Mouse (Mus musculus) cerebellum, postnatal 4 days (tissue): ENCODE measurements at regions not wholly inside any gene's neighbourhood (a gene's known extent, or its start where the extent isn't known, plus 50 kb on each side); places are given as distances from the start of the nearest gene placed in this dataset.

ENCODE experiments used
- DNase-seq, 2 experiments: peaks; one replicate each; pipeline ENCODE4 v3.0.0; 2022; ENCODE audit warnings: low spot score in 2 of 2, mixed read lengths in 1 of 2

- DNase-seq, result no peak
Observed at GRCm38 (mm10) chr2:46491081-46491480, 1373.9 kb upstream of the Zeb2 start.

GRCm38 (mm10) chr2:46468936-46469629 lies 1351.9 kb upstream of the Zeb2 start:
- no peak for DNase-seq

- DNase-seq, result peak in 1 of 2 experiments; percentile 15
Observed at GRCm38 (mm10) chr2:46465389-46465788, 1348.2 kb upstream of the Zeb2 start.

GRCm38 (mm10) chr2:46464913-46465312 lies 1347.7 kb upstream of the Zeb2 start:
- no peak for DNase-seq

GRCm38 (mm10) chr2:46462670-46463069 lies 1345.5 kb upstream of the Zeb2 start:
- DNase-seq, result no peak

- DNase-seq, result no peak
Observed at GRCm38 (mm10) chr2:46450698-46451097, 1333.5 kb upstream of the Zeb2 start.

- no peak for DNase-seq
Observed at GRCm38 (mm10) chr2:46445306-46445705, 1328.1 kb upstream of the Zeb2 start.

GRCm38 (mm10) chr2:46443686-46444180 lies 1326.5 kb upstream of the Zeb2 start:
- no peak for DNase-seq

- no peak for DNase-seq
Observed at GRCm38 (mm10) chr2:46443061-46443685, 1326.0 kb upstream of the Zeb2 start.

- no peak for DNase-seq
Observed at GRCm38 (mm10) chr2:46442576-46442975, 1325.4 kb upstream of the Zeb2 start.

- no peak for DNase-seq
Observed at GRCm38 (mm10) chr2:46441927-46442326, 1324.7 kb upstream of the Zeb2 start.

GRCm38 (mm10) chr2:46441348-46441747 lies 1324.2 kb upstream of the Zeb2 start:
- no peak for DNase-seq

GRCm38 (mm10) chr2:46440038-46440437 lies 1322.8 kb upstream of the Zeb2 start:
- DNase-seq, result no peak

- DNase-seq, result no peak
Observed at GRCm38 (mm10) chr2:46418281-46418680, 1301.1 kb upstream of the Zeb2 start.

GRCm38 (mm10) chr2:46402373-46403114 lies 1285.3 kb upstream of the Zeb2 start:
- no peak for DNase-seq

GRCm38 (mm10) chr2:46394161-46394560 lies 1277.0 kb upstream of the Zeb2 start:
- peak in 1 of 2 experiments; percentile 5 for DNase-seq

GRCm38 (mm10) chr2:46372847-46373461 lies 1255.8 kb upstream of the Zeb2 start:
- no peak for DNase-seq

- DNase-seq, result no peak
Observed at GRCm38 (mm10) chr2:46371755-46372154, 1254.6 kb upstream of the Zeb2 start.

GRCm38 (mm10) chr2:46370949-46371348 lies 1253.8 kb upstream of the Zeb2 start:
- DNase-seq, result no peak

- no peak for DNase-seq
Observed at GRCm38 (mm10) chr2:46368882-46369281, 1251.7 kb upstream of the Zeb2 start.

- no peak for DNase-seq
Observed at GRCm38 (mm10) chr2:46366135-46366485, 1248.9 kb upstream of the Zeb2 start.

- no peak for DNase-seq
Observed at GRCm38 (mm10) chr2:46365428-46366134, 1248.4 kb upstream of the Zeb2 start.
